Mouse (Mus musculus) lung, adult 2 months (tissue): ENCODE data around the gene Gnat2.

Experiments used
- CTCF ChIP-seq: fragments of 200-500 bp; IDR thresholded peaks from 2 replicates; pipeline ENCODE4 v1.5.1; 2011; ENCODE audit warnings: mild to moderate bottlenecking, low read length, control low read depth; ENCODE audit not compliant: insufficient read depth
- POLR2A ChIP-seq: fragments of 200-500 bp; IDR thresholded peaks from 2 replicates; pipeline ENCODE4 v1.6.1; 2011; ENCODE audit warnings: low read depth, mild to moderate bottlenecking, control low read depth, low read length, borderline replicate concordance; ENCODE audit errors: extremely low read depth

GRCm38 (mm10) chr3:108112666-108113065 lies 20.1 kb downstream of the Gnat2 start:
- TF ChIP-seq POLR2A (no peak), CTCF (no peak)
